Mouse (Mus musculus): Measurements from ENCODE around the gene Ppat. TPM values are rescaled to one million over a fixed set of nuclear protein-coding genes. Genes with fewer than 3 reads are reported as not detected.

The Ppat gene
- total and polyA plus RNA-seq, 3 experiments = 65.8 to 156 (median 118) TPM

DNA sequence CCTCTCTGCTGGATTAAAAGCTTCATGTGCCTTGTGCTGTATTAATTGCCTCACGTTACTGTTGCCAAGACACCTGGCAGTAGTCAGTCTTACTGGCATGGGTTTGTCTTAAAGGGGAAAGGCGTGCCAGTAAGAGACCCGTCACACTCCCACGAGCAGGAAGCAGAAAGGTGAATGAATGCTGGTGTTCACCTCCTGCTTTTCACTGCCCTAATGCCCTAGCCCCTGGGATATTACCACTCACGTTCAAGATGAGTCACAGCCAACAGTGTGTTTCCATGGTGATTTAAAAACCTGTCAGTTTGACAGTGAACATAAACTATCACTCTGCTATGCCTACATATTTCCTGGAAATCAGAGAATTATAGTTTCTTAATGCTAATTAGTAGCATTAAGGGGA is 17.9 kb upstream of the Ppat start:
- Histone ChIP-seq H3K9me3 (replicated peaks; ENCODE audit: low read length) (no peaks in the 10 kb centered on the region), H3K36me3 (replicated peaks in 1 of 2; ENCODE audit: control insufficient read depth in 1 of 2, insufficient read depth in 1 of 2, low read length in 1 of 2) (peaks cover 39 to 67% of the 10 kb centered on the region in 2 experiments), H3K27me3 (replicated peaks) (no peaks in the 10 kb centered on the region), H3K4me3 (replicated peaks in 1 of 3; ENCODE audit: low read depth in 2 of 3, low read length in 2 of 3, poor library complexity in 1 of 3) (no peak overlapping the region), H3K79me2 (replicated peaks; ENCODE audit: control insufficient read depth, extremely low read depth, insufficient read depth, poor library complexity, severe bottlenecking) (no peaks in the 10 kb centered on the region), H3K27ac (ENCODE audit: insufficient read depth, low read depth) (no peak overlapping the region), H3K4me2 (ENCODE audit: insufficient read depth, low read depth, poor library complexity, severe bottlenecking) (no peak overlapping the region), H3K4me1 (ENCODE audit: control insufficient read depth in 1 of 2, insufficient read depth in 2 of 2) (peaks cover 0 to 11% of the 10 kb centered on the region in 2 experiments; a peak in 2 of 4 replicates), H3K9ac (ENCODE audit: insufficient read depth, low read depth) (no peak overlapping the region)
- DNase-seq (ENCODE audit: extremely low read depth) = no peak
- in situ Hi-C loops (cut with MboI; ENCODE audit: low pct_ligation_motif_present, low pct_unique_long_range_greater_than_20kb, low sequenced_read_pairs) (no loop called here), dilution Hi-C loops (cut with MboI; ENCODE audit: extremely low pct_ligation_motif_present, extremely low pct_unique_long_range_greater_than_20kb, low sequenced_read_pairs) (no loop called here)
- TF ChIP-seq SIN3A (IDR thresholded peaks at IDR 0.05; ENCODE audit: low read length) (no peak), ZNF384 (IDR thresholded peaks at IDR 0.05; ENCODE audit: low read depth, low read length) (no peak), CHD2 (IDR thresholded peaks at IDR 0.05; ENCODE audit: low read length) (no peak), MAX (IDR thresholded peaks at IDR 0.05; ENCODE audit: low read length) (no peak), ETS1 (conservative IDR thresholded peaks at IDR 0.05; ENCODE audit: low read depth, low read length) (no peak), PAX5 (IDR thresholded peaks at IDR 0.05; ENCODE audit: low read length) (no peak), ZKSCAN1 (IDR thresholded peaks at IDR 0.05; ENCODE audit: borderline replicate concordance, low read depth, low read length) (no peak), HCFC1 (IDR thresholded peaks at IDR 0.05; ENCODE audit: low read depth, low read length) (no peak), ZMIZ1 (IDR thresholded peaks at IDR 0.05; ENCODE audit: low read depth, low read length) (no peak), MAZ (IDR thresholded peaks at IDR 0.05; ENCODE audit: low read depth, low read length) (no peak), KAT2A (IDR thresholded peaks at IDR 0.05; ENCODE audit: insufficient replicate concordance, low read length) (no peak), MAFK (IDR thresholded peaks at IDR 0.05; ENCODE audit: insufficient replicate concordance, low read length) (no peak), ZC3H11A (IDR thresholded peaks at IDR 0.05; ENCODE audit: low read depth, low read length) (no peak), RAD21 (IDR thresholded peaks at IDR 0.05; ENCODE audit: low read depth, low read length) (no peak), TCF12 (IDR thresholded peaks at IDR 0.05; ENCODE audit: low read depth, low read length) (no peak), RCOR1 (conservative IDR thresholded peaks at IDR 0.05; ENCODE audit: low read depth, low read length) (no peak)

DNA sequence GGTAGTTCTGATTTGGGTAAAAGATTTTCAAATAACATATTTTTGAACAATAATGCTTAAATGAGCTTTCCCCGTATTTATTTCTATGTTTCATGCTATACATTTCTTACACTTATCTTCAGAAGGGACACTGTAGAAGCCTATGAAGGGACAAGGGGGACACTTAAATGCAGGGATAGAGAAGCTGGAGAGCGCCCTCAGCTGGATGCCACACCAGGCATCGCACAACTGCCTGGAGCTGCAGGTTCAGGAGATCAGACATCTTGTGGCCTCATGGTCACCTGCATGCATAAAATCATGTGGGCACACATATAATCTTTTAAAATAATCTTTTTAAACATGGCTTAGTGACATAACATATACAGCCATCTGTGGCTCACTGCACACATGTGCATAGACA is 13.3 kb upstream of the Ppat start:
- Histone ChIP-seq H3K79me2 (replicated peaks; ENCODE audit: control insufficient read depth, extremely low read depth, insufficient read depth, poor library complexity, severe bottlenecking) (no peaks in the 10 kb centered on the region), H3K9me3 (replicated peaks; ENCODE audit: low read length) (no peaks in the 10 kb centered on the region), H3K9ac (ENCODE audit: insufficient read depth, low read depth) (no peak overlapping the region), H3K27me3 (replicated peaks) (no peaks in the 10 kb centered on the region), H3K4me1 (ENCODE audit: control insufficient read depth in 1 of 2, insufficient read depth in 2 of 2) (no peaks in the 10 kb centered on the region), H3K27ac (ENCODE audit: insufficient read depth, low read depth) (no peak overlapping the region), H3K36me3 (replicated peaks in 1 of 2; ENCODE audit: control insufficient read depth in 1 of 2, insufficient read depth in 1 of 2, low read length in 1 of 2) (peaks cover 64 to 93% of the 10 kb centered on the region in 2 experiments), H3K4me2 (ENCODE audit: insufficient read depth, low read depth, poor library complexity, severe bottlenecking) (no peak overlapping the region), H3K4me3 (replicated peaks in 1 of 3; ENCODE audit: low read depth in 2 of 3, low read length in 2 of 3, poor library complexity in 1 of 3) (no peak overlapping the region)
- DNase-seq (ENCODE audit: extremely low read depth) = no peak
- in situ Hi-C loops (cut with MboI; ENCODE audit: low pct_ligation_motif_present, low pct_unique_long_range_greater_than_20kb, low sequenced_read_pairs) (no loop called here), dilution Hi-C loops (cut with MboI; ENCODE audit: extremely low pct_ligation_motif_present, extremely low pct_unique_long_range_greater_than_20kb, low sequenced_read_pairs) (no loop called here)
- TF ChIP-seq CTCF (conservative IDR thresholded peaks at IDR 0.05 in 1 of 2, IDR thresholded peaks at IDR 0.05 in 1 of 2; ENCODE audit: low read depth in 2 of 2, low read length in 2 of 2) = peak in 1 of 2 experiments; percentile 25; a peak in 2 of 4 replicates
- no peak for TF ChIP-seq SIN3A (IDR thresholded peaks at IDR 0.05; ENCODE audit: low read length)
- TF ChIP-seq BHLHE40 (IDR thresholded peaks at IDR 0.05; ENCODE audit: low read depth, low read length) = no peak
